Mouse (Mus musculus) cerebellum, adult 11-12 months (tissue): Measurements from ENCODE around the gene App.

Experiments
- DNase-seq: peaks from one replicate; pipeline ENCODE4 v3.0.0; 2022

App gene

GRCm38 (mm10) chr16:85012172-85012571, 161.4 kb downstream of the App start:
- DNase-seq = no peak

- peak; percentile 73 for DNase-seq
Observed at GRCm38 (mm10) chr16:85010651-85011050, 162.9 kb downstream of the App start.

- DNase-seq = no peak
Observed at GRCm38 (mm10) chr16:85008866-85009645, 164.5 kb downstream of the App start.

- DNase-seq = peak; percentile 49
Observed at GRCm38 (mm10) chr16:85001939-85002556, 171.5 kb downstream of the App start.

GRCm38 (mm10) chr16:85000304-85000703, 173.3 kb downstream of the App start:
- DNase-seq = no peak

GRCm38 (mm10) chr16:84997551-84997950, 176.0 kb downstream of the App start:
- DNase-seq = no peak

GRCm38 (mm10) chr16:84995441-84995867, 178.1 kb downstream of the App start:
- DNase-seq = no peak

- no peak for DNase-seq
Observed at GRCm38 (mm10) chr16:84992888-84993287, 180.7 kb downstream of the App start.

- DNase-seq = no peak
Observed at GRCm38 (mm10) chr16:84991011-84991410, 182.6 kb downstream of the App start.

GRCm38 (mm10) chr16:84989938-84990337, 183.6 kb downstream of the App start:
- no peak for DNase-seq

GRCm38 (mm10) chr16:84989476-84989875, 184.1 kb downstream of the App start:
- DNase-seq = no peak

GRCm38 (mm10) chr16:84987724-84988287, 185.8 kb downstream of the App start:
- no peak for DNase-seq

GRCm38 (mm10) chr16:84986016-84986631, 187.4 kb downstream of the App start:
- DNase-seq = no peak

GRCm38 (mm10) chr16:84985340-84985739, 188.2 kb downstream of the App start:
- DNase-seq = no peak

GRCm38 (mm10) chr16:84983428-84983827, 190.1 kb downstream of the App start:
- DNase-seq = no peak

GRCm38 (mm10) chr16:84982589-84982988, 191.0 kb downstream of the App start:
- no peak for DNase-seq

- DNase-seq = no peak
Observed at GRCm38 (mm10) chr16:84978589-84978988, 195.0 kb downstream of the App start.

- no peak for DNase-seq
Observed at GRCm38 (mm10) chr16:84974176-84974518, 199.4 kb downstream of the App start.

- no peak for DNase-seq
Observed at GRCm38 (mm10) chr16:84973446-84974175, 200.0 kb downstream of the App start.

GRCm38 (mm10) chr16:84971535-84972330, 201.8 kb downstream of the App start:
- no peak for DNase-seq

- DNase-seq = no peak
Observed at GRCm38 (mm10) chr16:84969026-84969425, 204.5 kb downstream of the App start.

GRCm38 (mm10) chr16:84966983-84967382, 206.6 kb downstream of the App start:
- no peak for DNase-seq
